Mouse (Mus musculus): ENCODE measurements around the gene Tmtc4.

- TF ChIP-seq CTCF (IDR thresholded peaks at IDR 0.05) = no peak
- TF ChIP-seq POLR2A (IDR thresholded peaks at IDR 0.05; ENCODE audit: insufficient read depth, low read depth, low read length) = no peak
- no peak for TF ChIP-seq EP300 (IDR thresholded peaks at IDR 0.05; ENCODE audit: insufficient read depth, low read depth, low read length)
Observed at GRCm38 (mm10) chr14:122908075-122908474, 75.8 kb downstream of the Tmtc4 start.

All from heart, adult 2 months (tissue).